Mouse (Mus musculus): ENCODE measurements around the gene Clcn7.

GRCm38 (mm10) chr17:25096221-25096620 lies 37.0 kb upstream of the Clcn7 start:
- TF ChIP-seq ZNF384 (IDR thresholded peaks at IDR 0.05; ENCODE audit: low read depth, low read length) = no peak
- TF ChIP-seq ZC3H11A (IDR thresholded peaks at IDR 0.05; ENCODE audit: borderline replicate concordance, low read depth, low read length) = no peak
- no peak for TF ChIP-seq CHD2 (IDR thresholded peaks at IDR 0.05; ENCODE audit: low read depth, low read length)
- no peak for TF ChIP-seq HCFC1 (IDR thresholded peaks at IDR 0.05; ENCODE audit: borderline replicate concordance, insufficient read depth, low read length)
- no peak for TF ChIP-seq MAFK (IDR thresholded peaks at IDR 0.05; ENCODE audit: insufficient read depth, low read depth, low read length)
